ENCODE assay signal across 26 mouse cellular contexts in the genomic region with DNA sequence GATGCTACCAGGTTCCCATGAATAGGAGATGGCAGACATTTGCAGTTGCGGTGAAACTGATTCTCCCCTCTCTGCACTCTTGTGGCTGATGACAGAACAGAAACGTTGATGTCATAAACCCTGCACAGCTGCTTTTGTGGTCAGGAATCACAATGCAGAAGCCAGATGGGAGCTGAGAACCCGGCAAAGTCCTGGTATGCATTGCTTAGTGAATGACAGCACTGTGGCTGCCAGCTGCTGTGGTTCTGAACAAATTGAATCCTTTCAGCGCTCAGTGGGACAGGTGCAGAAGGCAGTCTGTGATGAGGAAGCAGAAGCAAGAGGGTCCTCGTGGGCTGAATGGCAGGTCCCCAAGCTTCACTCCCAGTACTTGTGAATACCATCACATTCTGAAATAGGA.
DNase-seq lines count a peak whose midpoint lies in the region; ATAC-seq and TF ChIP-seq lines count a peak whose summit lies in the region.
"Had no signal": no experiment of that assay in that cellular context is flagged by ENCODE, and none has a peak within 500 bp of the region (broad histone marks: within the 10 kb centered on the region; RNA-seq: fewer than 3 reads in every experiment).

No protein-coding gene starts in this region.

- H3K4me3 ChIP-seq in limb, embryonic 14.5 days (replicated peaks; ENCODE audit: low read length) = no peak overlapping the region
- H3K4me3 ChIP-seq in limb, embryonic 10.5 days = no peak overlapping the region
- no peak overlapping the region for H3K4me3 ChIP-seq in liver, embryonic 11.5 days (ENCODE audit: low read depth, low read length)
- H3K4me3 ChIP-seq: embryonic facial prominence, embryonic 13.5 days; forebrain, embryonic 10.5 days; forebrain, embryonic 13.5 days; heart, adult 2 months; heart, embryonic 10.5 days; heart, embryonic 13.5 days; hindbrain, embryonic 12.5 days; hindbrain, embryonic 15.5 days had no signal

- no peaks in the 10 kb centered on the region for H3K9me3 ChIP-seq in limb, embryonic 14.5 days (ENCODE audit: control insufficient read depth, low read length)
- H3K9me3 ChIP-seq in limb, embryonic 10.5 days (replicated peaks) = no peaks in the 10 kb centered on the region
- H3K9me3 ChIP-seq in liver, embryonic 11.5 days (ENCODE audit: control insufficient read depth, low read length) = no peaks in the 10 kb centered on the region
- H3K9me3 ChIP-seq: embryonic facial prominence, embryonic 13.5 days; forebrain, embryonic 10.5 days; forebrain, embryonic 13.5 days; heart, embryonic 10.5 days; heart, embryonic 13.5 days; hindbrain, embryonic 12.5 days; hindbrain, embryonic 15.5 days had no signal

- H3K27ac ChIP-seq in limb, embryonic 14.5 days (replicated peaks; ENCODE audit: low read depth, low read length) = no peak overlapping the region
- no peak overlapping the region for H3K27ac ChIP-seq in limb, embryonic 10.5 days
- H3K27ac ChIP-seq in liver, embryonic 11.5 days (ENCODE audit: low read depth, low read length) = no peak overlapping the region
- H3K27ac ChIP-seq: embryonic facial prominence, embryonic 13.5 days; forebrain, embryonic 10.5 days; forebrain, embryonic 13.5 days; heart, adult 2 months; heart, embryonic 10.5 days; heart, embryonic 13.5 days; hindbrain, embryonic 12.5 days; hindbrain, embryonic 15.5 days had no signal

- no peak for ATAC-seq in limb, embryonic 14.5 days (ENCODE audit: low FRiP score, low read depth)
- no peak for ATAC-seq in liver, embryonic 11.5 days (replicated peaks; ENCODE audit: low FRiP score)
- ATAC-seq: activated CD4-positive, CD25-positive, alpha-beta regulatory T cell, adult 4 months; CD4-positive, CD25-positive, alpha-beta regulatory T cell, adult 4 months; forebrain, embryonic 13.5 days; forebrain, embryonic 16.5 days had no signal

- no peak overlapping the region for H3K4me2 ChIP-seq in limb, embryonic 14.5 days (replicated peaks; ENCODE audit: low read depth, low read length, severe bottlenecking)
- H3K4me2 ChIP-seq in liver, embryonic 11.5 days = no peak overlapping the region
- H3K4me2 ChIP-seq: embryonic facial prominence, embryonic 13.5 days; forebrain, embryonic 13.5 days; heart, embryonic 13.5 days; hindbrain, embryonic 12.5 days; hindbrain, embryonic 15.5 days had no signal

- no peak for TF ChIP-seq POLR2A in limb, embryonic 14.5 days (IDR thresholded peaks at IDR 0.05; ENCODE audit: borderline replicate concordance, extremely low read depth, insufficient read depth, insufficient read length)
- TF ChIP-seq POLR2A in brain, embryonic 14.5 days (IDR thresholded peaks at IDR 0.05; ENCODE audit: borderline replicate concordance, extremely low read depth, insufficient read depth, insufficient read length, poor library complexity, severe bottlenecking) = no peak

- H3K4me1 ChIP-seq in limb, embryonic 14.5 days (ENCODE audit: control insufficient read depth, insufficient read depth, low read length) = no peaks in the 10 kb centered on the region
- 0 out of 2 replicates have a peak, but pooled peaks cover 3% of the 10 kb centered on the region for H3K4me1 ChIP-seq in limb, embryonic 10.5 days
- H3K4me1 ChIP-seq in liver, embryonic 11.5 days (replicated peaks; ENCODE audit: control insufficient read depth, insufficient read depth, low read length) = no peaks in the 10 kb centered on the region
- H3K4me1 ChIP-seq: embryonic facial prominence, embryonic 13.5 days; forebrain, embryonic 10.5 days; forebrain, embryonic 13.5 days; heart, embryonic 13.5 days; hindbrain, embryonic 12.5 days; hindbrain, embryonic 15.5 days had no signal

- no peaks in the 10 kb centered on the region for H3K36me3 ChIP-seq in limb, embryonic 14.5 days (ENCODE audit: control insufficient read depth, insufficient read depth, low read length)
- no peaks in the 10 kb centered on the region for H3K36me3 ChIP-seq in limb, embryonic 10.5 days
- no peaks in the 10 kb centered on the region for H3K36me3 ChIP-seq in liver, embryonic 11.5 days (ENCODE audit: control insufficient read depth, insufficient read depth, low read length)
- H3K36me3 ChIP-seq: embryonic facial prominence, embryonic 13.5 days; forebrain, embryonic 10.5 days; heart, embryonic 10.5 days; heart, embryonic 13.5 days; hindbrain, embryonic 12.5 days; hindbrain, embryonic 15.5 days had no signal

- peak; percentile 9 for DNase-seq in limb, embryonic 14.5 days (ENCODE audit: low spot score)
- no peak for DNase-seq in limb, embryonic 10.5 days (ENCODE audit: low spot score)
- DNase-seq in A20 (ENCODE audit: low read depth, low spot score) = peak; percentile 5
- DNase-seq in brain, embryonic 14.5 days (ENCODE audit: low read depth) = peak; percentile 23
- DNase-seq in layer of hippocampus, postnatal 10 days (ENCODE audit: low spot score in 2 of 2) = no peak
- no peak for DNase-seq in liver, embryonic 11.5 days (ENCODE audit: low spot score)
- DNase-seq in heart, postnatal 10 days = no peak
- DNase-seq: adrenal gland, adult 8-10 months; adrenal gland, postnatal 36 days; cerebellum, adult 11 months; cerebellum, adult 2 months; cerebellum, adult 9-11 months; cerebellum, postnatal 25 days; gastrocnemius, postnatal 10 days; gastrocnemius, postnatal 36 days; heart, adult 2 months had no signal

- 59% methylated on average over 5 of the region's 5 CpGs for WGBS in limb, embryonic 14.5 days
- 79% methylated on average over 5 of the region's 5 CpGs for WGBS in limb, embryonic 10.5 days
- WGBS in liver, embryonic 11.5 days = 65% methylated on average over 5 of the region's 5 CpGs

- H3K27me3 ChIP-seq in limb, embryonic 14.5 days (ENCODE audit: control insufficient read depth, insufficient read depth, low read length) = no peaks in the 10 kb centered on the region
- no peaks in the 10 kb centered on the region for H3K27me3 ChIP-seq in limb, embryonic 10.5 days (ENCODE audit: low read depth, poor library complexity, severe bottlenecking)
- no peaks in the 10 kb centered on the region for H3K27me3 ChIP-seq in liver, embryonic 11.5 days (replicated peaks; ENCODE audit: control insufficient read depth, insufficient read depth, low read length)
- H3K27me3 ChIP-seq: embryonic facial prominence, embryonic 13.5 days; forebrain, embryonic 13.5 days; heart, embryonic 13.5 days; hindbrain, embryonic 12.5 days; hindbrain, embryonic 15.5 days had no signal

- no peak for TF ChIP-seq CTCF in brain, embryonic 14.5 days (IDR thresholded peaks at IDR 0.05; ENCODE audit: borderline replicate concordance, extremely low read depth, insufficient read depth, insufficient read length)

- no peak overlapping the region for H3K9ac ChIP-seq in limb, embryonic 14.5 days (ENCODE audit: low read depth, low read length, severe bottlenecking)
- H3K9ac ChIP-seq in liver, embryonic 11.5 days (ENCODE audit: low read depth, low read length) = no peak overlapping the region
- H3K9ac ChIP-seq: embryonic facial prominence, embryonic 13.5 days; forebrain, embryonic 13.5 days; heart, embryonic 13.5 days; hindbrain, embryonic 12.5 days; hindbrain, embryonic 15.5 days had no signal

- intact Hi-C loops in heart, postnatal 10 days (cut with DNase I) = no loop called here

Comparison
In these comparisons a context has a peak if more than half of its experiments do, and no peak if none do; other contexts are left out.
1. DNase-seq: peak in limb, embryonic 14.5 days (single experiment), A20 (single experiment) and brain, embryonic 14.5 days (single experiment); none in limb, embryonic 10.5 days (single experiment), layer of hippocampus, postnatal 10 days (0 of 2), liver, embryonic 11.5 days (single experiment) and heart, postnatal 10 days (0 of 2).